Mouse (Mus musculus) forebrain, embryonic 11.5 days (tissue): Measurements from ENCODE around the gene Bloc1s2. TPM values are rescaled to one million over a fixed set of nuclear protein-coding genes. Genes with fewer than 3 reads are reported as not detected.

Experiments used
- ATAC-seq: fragments of 200-750 bp; cut with Nextera tagmentation; replicated peaks from 2 replicates; pipeline ENCODE4 v1.8.0; 2017; ENCODE audit warnings: moderate TSS enrichment; ENCODE audit not compliant: low FRiP score
- DNase-seq: peaks from one replicate; pipeline ENCODE4 v3.0.0-alpha.2; 2017; ENCODE audit warnings: low spot score
- H3K27ac ChIP-seq: fragments of 300-500 bp; sonication (generic); 2 replicates; pipeline ENCODE4 v1.5.1; 2014; ENCODE audit warnings: low read depth, low read length
- H3K27me3 ChIP-seq: fragments of 300-500 bp; sonication (generic); 2 replicates; pipeline ENCODE4 v1.6.1; 2014; ENCODE audit warnings: mild to moderate bottlenecking, low read length, mixed read lengths; ENCODE audit not compliant: control insufficient read depth, insufficient read depth
- H3K36me3 ChIP-seq: fragments of 300-500 bp; sonication (generic); 2 replicates; pipeline ENCODE4 v1.6.1; 2014; ENCODE audit warnings: mild to moderate bottlenecking, low read length, moderate library complexity, mixed read lengths; ENCODE audit not compliant: control insufficient read depth, insufficient read depth
- H3K4me1 ChIP-seq: fragments of 300-500 bp; sonication (generic); replicated peaks from 2 replicates; pipeline ENCODE4 v1.6.1; 2014; ENCODE audit warnings: low read length, mixed read lengths; ENCODE audit not compliant: control insufficient read depth, insufficient read depth
- H3K4me2 ChIP-seq: fragments of 300-500 bp; sonication (generic); 2 replicates; pipeline ENCODE4 v1.6.1; 2014; ENCODE audit warnings: low read depth, mild to moderate bottlenecking, low read length, moderate library complexity, mixed read lengths; ENCODE audit not compliant: severe bottlenecking
- H3K4me3 ChIP-seq: fragments of 300-500 bp; sonication (generic); 2 replicates; pipeline ENCODE4 v1.5.1; 2014; ENCODE audit warnings: low read depth, low read length
- H3K9ac ChIP-seq: fragments of 300-500 bp; sonication (generic); 2 replicates; pipeline ENCODE4 v1.6.1; 2014; ENCODE audit warnings: low read length
- H3K9me3 ChIP-seq: fragments of 300-500 bp; sonication (generic); 2 replicates; pipeline ENCODE4 v1.6.1; 2016; ENCODE audit warnings: low read length, mixed read lengths; ENCODE audit not compliant: control insufficient read depth
- WGBS: fragments of 180-500 bp; shearing (Covaris S2); extraction: QIAGEN DNeasy Blood & Tissue Kit; methylation state at CpG from one replicate; pipeline ENCODE4 v1.1.7; 2014; 5-methylcytosine and 5-hydroxymethylcytosine counted together
- polyA plus RNA-seq: library from polyadenylated mRNA; unstranded; fragments of >200 nt; fragmentation: Nextera tagmentation; extraction: Ambion mirVana; gene quantifications from 2 replicates; pipeline ENCODE4 v1.2.1, GENCODE M21; 2014

Gene Bloc1s2
- polyA plus RNA-seq, 1 experiment from 2014 or later: 108 TPM

GRCm38 (mm10) chr19:44174835-44175234 is 28.6 kb upstream of the Bloc1s2 start:
- Histone ChIP-seq H3K27me3 (no peaks in the 10 kb centered on the region), H3K9me3 (peaks cover 6% of the 10 kb centered on the region; the same call in 1 of the 2 replicates), H3K4me1 (no peaks in the 10 kb centered on the region), H3K4me2 (no peak overlapping the region), H3K9ac (no peak overlapping the region), H3K36me3 (no peaks in the 10 kb centered on the region), H3K27ac (no peak overlapping the region), H3K4me3 (no peak overlapping the region)
- DNase-seq: no peak
- no peak for ATAC-seq
- 69% methylated on average over 8 of the region's 8 CpGs for WGBS

DNA sequence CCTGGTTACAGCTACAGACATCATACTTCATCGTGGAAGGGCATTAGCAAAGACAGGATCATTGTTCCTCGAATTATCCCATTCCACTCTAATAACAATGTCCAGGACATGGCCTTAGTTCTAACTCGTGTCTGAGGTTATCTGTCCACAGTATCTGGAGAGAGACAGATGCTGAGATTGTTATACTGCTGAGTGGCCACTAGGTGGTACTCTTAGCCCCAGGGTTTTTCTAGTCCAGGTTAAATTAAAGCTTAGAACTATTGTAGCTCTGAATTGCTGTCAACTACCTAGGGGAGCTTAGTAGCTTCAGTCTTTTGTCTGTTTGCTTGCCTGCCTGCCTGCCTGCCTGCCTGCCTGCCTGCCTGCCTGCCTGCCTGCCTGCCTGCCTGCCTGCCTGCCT is 15.3 kb upstream of the Bloc1s2 start:
- no peaks in the 10 kb centered on the region for H3K27me3 ChIP-seq
- no peaks in the 10 kb centered on the region for H3K36me3 ChIP-seq
- H3K4me3 ChIP-seq: no peak overlapping the region
- no peak for ATAC-seq
- 22% methylated on average over 3 of the region's 3 CpGs for WGBS
- no peak overlapping the region for H3K9ac ChIP-seq
- no peaks in the 10 kb centered on the region for H3K4me1 ChIP-seq
- H3K4me2 ChIP-seq: no peak overlapping the region
- no peak overlapping the region for H3K27ac ChIP-seq
- H3K9me3 ChIP-seq: no peaks in the 10 kb centered on the region
- DNase-seq: no peak

DNA sequence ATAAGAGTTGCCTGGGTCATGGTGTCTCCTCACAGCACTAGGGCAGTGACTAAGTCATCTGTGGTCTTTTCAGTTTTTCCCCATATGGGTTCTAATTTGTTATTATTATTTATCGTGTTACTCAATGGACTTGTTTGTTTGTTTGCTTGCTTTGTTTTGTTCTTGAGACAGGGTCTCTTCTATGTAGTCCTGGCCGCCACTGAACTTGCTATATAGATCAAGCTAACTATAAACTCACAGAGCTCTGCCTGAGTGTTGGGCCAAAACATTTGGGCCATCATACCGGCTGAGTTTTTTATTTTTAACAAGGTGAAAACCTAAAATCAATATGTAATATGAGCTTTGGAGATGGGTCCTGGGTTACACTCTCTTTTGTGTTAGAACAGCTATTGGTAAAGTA is 13.1 kb upstream of the Bloc1s2 start:
- ATAC-seq: no peak
- H3K36me3 ChIP-seq: no peaks in the 10 kb centered on the region
- H3K4me3 ChIP-seq: no peak overlapping the region
- H3K4me1 ChIP-seq: no peaks in the 10 kb centered on the region
- no peak for DNase-seq
- H3K27ac ChIP-seq: no peak overlapping the region
- WGBS: 88% methylated on average over 3 of the region's 3 CpGs
- no peaks in the 10 kb centered on the region for H3K27me3 ChIP-seq
- no peak overlapping the region for H3K9ac ChIP-seq
- no peaks in the 10 kb centered on the region for H3K9me3 ChIP-seq
- H3K4me2 ChIP-seq: no peak overlapping the region

DNA sequence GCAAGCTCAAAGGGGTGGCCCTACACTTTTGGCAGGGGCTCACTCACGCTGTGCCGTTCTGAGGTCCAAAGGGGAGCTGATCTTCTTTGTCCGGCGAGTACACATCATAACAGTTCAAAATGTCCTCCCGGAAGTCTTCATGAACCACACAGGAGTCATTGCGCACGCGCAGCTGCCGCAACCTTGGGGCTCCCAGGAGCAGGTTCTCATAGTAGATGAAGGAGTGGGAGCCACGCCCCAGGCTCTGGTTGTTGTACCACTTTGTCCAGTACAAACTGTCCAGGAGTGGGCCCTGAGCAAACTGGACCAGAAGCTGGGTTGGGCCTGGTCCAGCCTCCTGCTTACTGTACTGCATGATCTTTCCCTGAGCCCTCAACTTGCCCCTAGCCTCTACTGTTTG is 10.8 kb upstream of the Bloc1s2 start:
- Histone ChIP-seq H3K4me1 (no peaks in the 10 kb centered on the region), H3K9ac (no peak overlapping the region), H3K36me3 (no peaks in the 10 kb centered on the region), H3K4me2 (no peak overlapping the region), H3K9me3 (no peaks in the 10 kb centered on the region), H3K27me3 (no peaks in the 10 kb centered on the region), H3K4me3 (no peak overlapping the region), H3K27ac (no peak overlapping the region)
- ATAC-seq (no peak), DNase-seq (no peak)
- WGBS: 96% methylated on average over 10 of the region's 10 CpGs

DNA sequence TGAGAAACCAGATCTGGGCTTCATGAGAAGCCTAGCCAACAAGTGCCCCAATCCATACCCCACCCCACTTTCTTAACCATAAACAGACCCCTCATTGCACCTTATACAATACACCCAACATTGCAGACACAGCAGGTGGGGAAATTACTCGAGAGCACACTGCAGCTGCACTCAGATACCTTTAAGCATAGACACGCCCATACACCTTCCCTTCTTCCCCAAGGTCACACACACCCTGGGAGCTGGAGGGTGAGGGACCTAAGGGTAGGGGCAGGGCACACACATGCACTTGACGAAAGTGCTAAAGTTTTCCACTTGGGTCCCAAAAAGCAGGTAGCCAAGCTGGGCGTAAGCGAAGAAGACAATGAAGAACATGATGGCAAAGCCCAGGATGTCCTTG is 7.5 kb upstream of the Bloc1s2 start:
- ATAC-seq (no peak), DNase-seq (no peak)
- no peaks in the 10 kb centered on the region for H3K27me3 ChIP-seq
- no peak overlapping the region for H3K4me2 ChIP-seq
- no peaks in the 10 kb centered on the region for H3K36me3 ChIP-seq
- H3K27ac ChIP-seq: no peak overlapping the region
- 84% methylated on average over 5 of the region's 5 CpGs for WGBS
- H3K4me1 ChIP-seq: no peaks in the 10 kb centered on the region
- no peaks in the 10 kb centered on the region for H3K9me3 ChIP-seq
- no peak overlapping the region for H3K9ac ChIP-seq
- H3K4me3 ChIP-seq: no peak overlapping the region

GRCm38 (mm10) chr19:44148991-44149390 is 2.7 kb upstream of the Bloc1s2 start:
- H3K27ac ChIP-seq: no peak overlapping the region
- no peak overlapping the region for H3K9ac ChIP-seq
- DNase-seq (no peak), ATAC-seq (no peak)
- 80% methylated on average over 2 of the region's 2 CpGs for WGBS
- H3K27me3 ChIP-seq: no peaks in the 10 kb centered on the region
- no peak overlapping the region for H3K4me2 ChIP-seq
- H3K36me3 ChIP-seq: no peaks in the 10 kb centered on the region
- no peak overlapping the region for H3K4me3 ChIP-seq
- H3K4me1 ChIP-seq: peaks cover 6% of the 10 kb centered on the region
- no peaks in the 10 kb centered on the region for H3K9me3 ChIP-seq

GRCm38 (mm10) chr19:44148345-44148744 is 2.1 kb upstream of the Bloc1s2 start:
- DNase-seq (no peak), ATAC-seq (no peak)
- 34% methylated on average over 2 of the region's 2 CpGs for WGBS
- H3K27ac ChIP-seq: no peak overlapping the region
- H3K4me1 ChIP-seq: peaks cover 6% of the 10 kb centered on the region
- no peak overlapping the region for H3K9ac ChIP-seq
- no peak overlapping the region for H3K4me2 ChIP-seq
- H3K27me3 ChIP-seq: no peaks in the 10 kb centered on the region
- no peaks in the 10 kb centered on the region for H3K36me3 ChIP-seq
- no peaks in the 10 kb centered on the region for H3K9me3 ChIP-seq
- no peak overlapping the region for H3K4me3 ChIP-seq

GRCm38 (mm10) chr19:44146951-44147350 is 705 bp upstream of the Bloc1s2 start:
- WGBS: 96% methylated on average over 8 of the region's 8 CpGs

DNA sequence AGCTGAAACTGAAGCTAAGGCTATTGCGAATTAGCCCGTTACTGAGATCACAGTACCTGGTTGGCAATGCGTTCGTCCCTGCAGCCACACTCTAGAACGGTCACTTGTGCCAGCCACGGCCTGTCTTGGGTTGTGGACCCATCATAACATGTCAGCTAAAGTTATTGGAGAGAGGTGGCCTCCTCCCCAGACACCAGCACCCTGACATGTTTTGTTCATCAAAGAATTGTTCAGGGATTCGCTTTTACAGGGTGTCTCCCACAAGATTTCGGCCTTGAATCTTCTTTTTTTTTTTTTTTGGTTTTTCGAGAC is 278 bp upstream of the Bloc1s2 start:
- Histone ChIP-seq H3K27me3 (no peaks in the 10 kb centered on the region), H3K9ac (peak overlapping the region; percentile 73; the same call in 1 of the 2 replicates), H3K27ac (no peak overlapping the region), H3K4me2 (peak overlapping the region; percentile 70), H3K4me3 (peak overlapping the region; percentile 58), H3K36me3 (peaks cover 4% of the 10 kb centered on the region; the same call in 1 of the 2 replicates), H3K4me1 (peaks cover 6% of the 10 kb centered on the region), H3K9me3 (no peaks in the 10 kb centered on the region)
- ATAC-seq (no peak), DNase-seq (no peak)
- WGBS: 67% methylated on average over 9 of the region's 9 CpGs

More at GRCm38 (mm10) chr19:44146951-44147350, 705 bp upstream of the Bloc1s2 start:
- Histone ChIP-seq H3K27me3 (no peaks in the 10 kb centered on the region), H3K9me3 (no peaks in the 10 kb centered on the region), H3K9ac (no peak overlapping the region), H3K36me3 (no peaks in the 10 kb centered on the region; the same call in 1 of the 2 replicates), H3K4me3 (no peak overlapping the region), H3K4me2 (no peak overlapping the region), H3K27ac (no peak overlapping the region), H3K4me1 (peaks cover 6% of the 10 kb centered on the region)
- ATAC-seq (no peak), DNase-seq (no peak)
